Mouse (Mus musculus) heart, postnatal 0 days (tissue): ENCODE results near the gene Clspn.

ENCODE experiments used
- CTCF ChIP-seq: IDR thresholded peaks from 2 replicates; pipeline ENCODE4 v1.5.1; 2016; ENCODE audit warnings: antibody characterized with exemption, control low read depth, low read depth
- EP300 ChIP-seq: IDR thresholded peaks from 2 replicates; pipeline ENCODE4 v1.6.1; 2016; ENCODE audit warnings: antibody characterized with exemption, low read depth

- TF ChIP-seq CTCF (no peak), EP300 (no peak)
Measured at GRCm38 (mm10) chr4:126641901-126642300, 85.2 kb downstream of the Clspn start.
